Comparison of ENCODE assay signal across 13 mouse cellular contexts in the genomic region with DNA sequence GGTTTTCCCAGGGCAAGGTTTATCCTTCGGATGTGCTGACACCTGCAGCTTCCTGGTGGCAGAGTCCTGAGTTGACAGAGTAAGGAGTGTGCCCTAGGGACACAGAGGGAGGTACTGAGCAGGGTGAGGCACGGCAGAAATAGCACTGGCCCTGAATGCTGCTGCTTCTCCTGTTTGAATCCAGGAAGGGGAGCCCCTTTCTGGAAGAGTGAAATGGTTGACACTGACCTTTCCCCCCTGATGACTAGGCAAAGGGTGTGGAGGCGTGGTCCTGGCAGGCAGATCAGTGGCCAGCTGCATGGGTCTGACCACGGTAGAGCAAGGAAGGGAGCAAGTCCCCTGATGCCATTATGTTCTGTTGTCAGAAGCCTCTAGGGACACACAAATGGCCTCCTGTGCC. TPM values are rescaled to one million over a fixed set of nuclear protein-coding genes. Genes with fewer than 3 reads are reported as not detected.
A peak's percentile ranks its signal among the peaks of the same experiment; 100 is the strongest.
DNase-seq lines count a peak whose midpoint lies in the region; ATAC-seq and TF ChIP-seq lines count a peak whose summit lies in the region.
"Had no signal": no experiment of that assay in that cellular context is flagged by ENCODE, and none has a peak within 500 bp of the region (broad histone marks: within the 10 kb centered on the region; RNA-seq: fewer than 3 reads in every experiment).

No protein-coding gene starts in this region.

- H3K27me3 ChIP-seq in spleen, adult 2 months (ENCODE audit: control insufficient read depth, insufficient read depth, low read length): no peaks in the 10 kb centered on the region
- no peaks in the 10 kb centered on the region; the same call in 1 of the 2 replicates for H3K27me3 ChIP-seq in midbrain, postnatal 0 days (ENCODE audit: insufficient read depth, low read length)
- H3K27me3 ChIP-seq: stomach, embryonic 15.5 days had no signal

- no peak overlapping the region for H3K9ac ChIP-seq in midbrain, postnatal 0 days (replicated peaks; ENCODE audit: low read length, poor library complexity, severe bottlenecking)
- H3K9ac ChIP-seq: hindbrain, embryonic 12.5 days; stomach, embryonic 15.5 days had no signal

- peaks cover 60% of the 10 kb centered on the region for H3K4me1 ChIP-seq in spleen, adult 2 months (ENCODE audit: control insufficient read depth, insufficient read depth, insufficient read length)
- H3K4me1 ChIP-seq in midbrain, postnatal 0 days (ENCODE audit: insufficient read depth, low read length): no peaks in the 10 kb centered on the region
- H3K4me1 ChIP-seq: hindbrain, embryonic 12.5 days had no signal

- TF ChIP-seq CTCF in spleen, adult 2 months (IDR thresholded peaks at IDR 0.05; ENCODE audit: extremely low read depth, insufficient read depth, insufficient read length, insufficient replicate concordance): no peak
- no peak for TF ChIP-seq CTCF in midbrain, postnatal 0 days (IDR thresholded peaks at IDR 0.05)
- TF ChIP-seq CTCF in gastrocnemius, adult 2 months (IDR thresholded peaks at IDR 0.05): no peak

- intact Hi-C loops in gastrocnemius, adult 2 months (cut with DNase I): no loop called here

- WGBS in spleen, adult 2 months: 36% methylated on average over 4 of the region's 4 CpGs
- WGBS in midbrain, postnatal 0 days: 55% methylated on average over 4 of the region's 4 CpGs

- H3K9me3 ChIP-seq in midbrain, postnatal 0 days (ENCODE audit: low read length): no peaks in the 10 kb centered on the region
- H3K9me3 ChIP-seq: G1E; hindbrain, embryonic 12.5 days; stomach, embryonic 15.5 days had no signal

- no peak for ATAC-seq in midbrain, postnatal 0 days (ENCODE audit: low FRiP score)

- no peak overlapping the region for H3K4me2 ChIP-seq in midbrain, postnatal 0 days (ENCODE audit: low read depth, low read length, poor library complexity, severe bottlenecking)
- H3K4me2 ChIP-seq: hindbrain, embryonic 12.5 days; stomach, embryonic 15.5 days had no signal

- peak overlapping the region; percentile 51; the same call in 1 of the 2 replicates for H3K27ac ChIP-seq in spleen, adult 2 months (ENCODE audit: insufficient read depth, low read length)
- H3K27ac ChIP-seq in midbrain, postnatal 0 days (ENCODE audit: low read depth, low read length): no peak overlapping the region
- H3K27ac ChIP-seq in gastrocnemius, adult 2 months: no peak overlapping the region
- H3K27ac ChIP-seq: hindbrain, embryonic 12.5 days; stomach, embryonic 15.5 days had no signal

- DNase-seq in adrenal gland, adult 2 months: peak; percentile 84
- DNase-seq in adrenal gland, postnatal 4 days (ENCODE audit: low spot score in 2 of 2): no peak
- no peak for DNase-seq in spleen, adult 2 months (ENCODE audit: low read depth in 1 of 2, low spot score in 2 of 2)
- DNase-seq in spleen, adult 18-20 months: no peak
- DNase-seq in kidney, postnatal 36 days: peak; percentile 63 to 73
- no peak for DNase-seq in midbrain, postnatal 0 days (ENCODE audit: low spot score)
- DNase-seq in gastrocnemius, adult 2 months: no peak
- no peak for DNase-seq in spleen, postnatal 14 days (ENCODE audit: low spot score in 2 of 2)
- DNase-seq: cerebellum, adult 2 months; right cerebral cortex, postnatal 14 days had no signal

- H3K36me3 ChIP-seq in spleen, adult 2 months (ENCODE audit: control insufficient read depth, insufficient read depth, low read length): peaks cover 5% of the 10 kb centered on the region; the same call in 1 of the 2 replicates
- H3K36me3 ChIP-seq in midbrain, postnatal 0 days (ENCODE audit: insufficient read depth, low read length): no peaks in the 10 kb centered on the region
- H3K36me3 ChIP-seq: G1E; hindbrain, embryonic 12.5 days; stomach, embryonic 15.5 days had no signal

- TF ChIP-seq POLR2A in spleen, adult 2 months (IDR thresholded peaks at IDR 0.05; ENCODE audit: low read depth, low read length): no peak

- no peak overlapping the region for H3K4me3 ChIP-seq in spleen, adult 2 months (ENCODE audit: extremely low read depth, insufficient read depth, insufficient read length)
- H3K4me3 ChIP-seq in midbrain, postnatal 0 days (ENCODE audit: low read depth, low read length): no peak overlapping the region
- H3K4me3 ChIP-seq in gastrocnemius, adult 2 months: no peak overlapping the region
- H3K4me3 ChIP-seq: hindbrain, embryonic 12.5 days; stomach, embryonic 15.5 days had no signal

RNA-seq across cellular contexts. Expression of gene Sh3bp2, which starts 5.0 kb away (rescaled TPM):
- total RNA-seq in adrenal gland, adult 2 months (2021): 10 to 100 TPM; 15.5 to 31.7 TPM
- 14.7 and 15.9 TPM in 2 replicates for polyA plus RNA-seq in adrenal gland, adult 2 months (2012; rRNA removed)
- 10 to 100 TPM; 10.7 to 14.5 TPM for total RNA-seq in adrenal gland, postnatal 4 days (2021)
- polyA plus RNA-seq in spleen, adult 2 months (2012; rRNA removed): 50.7 and 51.3 TPM in 2 replicates
- total RNA-seq in midbrain, postnatal 0 days (2014; rRNA removed): 35.5 and 44.1 TPM in 2 replicates
- 17.6 and 20.3 TPM in 2 replicates for polyA plus RNA-seq in midbrain, postnatal 0 days (2015; fragmentation: Nextera tagmentation; extraction: Ambion mirVana)
- 1 to 10 TPM in 1 of 2 experiments, under 1 TPM in 1; 0.98 to 7.7 TPM for total RNA-seq in gastrocnemius, adult 2 months (2021)

RNA-seq across cellular contexts. Expression of gene Tnip2, which starts 16.9 kb away (rescaled TPM):
- 10 to 100 TPM; 12.8 to 14.8 TPM for total RNA-seq in adrenal gland, adult 2 months (2021)
- 55.1 and 55.3 TPM in 2 replicates for polyA plus RNA-seq in adrenal gland, adult 2 months (2012; rRNA removed)
- 10 to 100 TPM; 28.0 to 28.4 TPM for total RNA-seq in adrenal gland, postnatal 4 days (2021)
- 23.3 and 27.4 TPM in 2 replicates for polyA plus RNA-seq in spleen, adult 2 months (2012; rRNA removed)
- 10.3 and 12.8 TPM in 2 replicates for total RNA-seq in midbrain, postnatal 0 days (2014; rRNA removed)
- polyA plus RNA-seq in midbrain, postnatal 0 days (2015; fragmentation: Nextera tagmentation; extraction: Ambion mirVana): 12.6 and 13.6 TPM in 2 replicates
- 1 to 10 TPM; 2.3 to 3.0 TPM for total RNA-seq in gastrocnemius, adult 2 months (2021)

RNA-seq across cellular contexts. Expression of gene Add1, which starts 42.8 kb away (rescaled TPM):
- total RNA-seq in adrenal gland, adult 2 months (2021): 100 to 1,000 TPM; 160 to 168 TPM
- 123 and 134 TPM in 2 replicates for polyA plus RNA-seq in adrenal gland, adult 2 months (2012; rRNA removed)
- 100 to 1,000 TPM; 215 to 240 TPM for total RNA-seq in adrenal gland, postnatal 4 days (2021)
- 152 and 170 TPM in 2 replicates for polyA plus RNA-seq in spleen, adult 2 months (2012; rRNA removed)
- 284 and 301 TPM in 2 replicates for total RNA-seq in midbrain, postnatal 0 days (2014; rRNA removed)
- 161 and 166 TPM in 2 replicates for polyA plus RNA-seq in midbrain, postnatal 0 days (2015; fragmentation: Nextera tagmentation; extraction: Ambion mirVana)
- total RNA-seq in gastrocnemius, adult 2 months (2021): 10 to 100 TPM; 72.3 to 74.9 TPM

Comparison
In these comparisons a context has a peak if more than half of its experiments do, and no peak if none do; other contexts are left out.
1. DNase-seq: peak in adrenal gland, adult 2 months (single experiment) and kidney, postnatal 36 days (2 of 2); none in adrenal gland, postnatal 4 days (0 of 2), spleen, adult 2 months (0 of 2), spleen, adult 18-20 months (0 of 2), midbrain, postnatal 0 days (single experiment), gastrocnemius, adult 2 months (single experiment) and spleen, postnatal 14 days (0 of 2).